Mouse (Mus musculus): ENCODE data around the gene Rcor3. TPM values are rescaled to one million over a fixed set of nuclear protein-coding genes. Genes with fewer than 3 reads are reported as not detected.

The Rcor3 gene
- 10 to 100 TPM; 31.9 to 40.9 TPM for total RNA-seq (2021)
- long read RNA-seq, experiment 1, transcript Rcor3-207 (12 exons, 1,844 nt): major isoform, 8 of 25 reads
- long read RNA-seq, experiment 1, transcript Rcor3-203 (11 exons, 1,578 nt): minor isoform, 5 of 25 reads
- long read RNA-seq, experiment 1, partial matches to known transcripts: 2 of 25 reads
- long read RNA-seq, experiment 1, other reads (novel, unspliced or antisense): 4 of 25 reads
- long read RNA-seq, experiment 2, transcript Rcor3-201 (10 exons, 3,748 nt): major isoform, 5 of 14 reads
- long read RNA-seq, experiment 2, partial matches to known transcripts: 4 of 14 reads
- long read RNA-seq, experiment 2, other reads (novel, unspliced or antisense): 2 of 14 reads

GRCm38 (mm10) chr1:192137926-192138910 is at the start of gene Rcor3:
Gene Rcor3 (minus strand): TSS chr1:192138062.
- intact Hi-C loops (cut with DNase I): no loop called here
- peak; percentile 89 to 93 for DNase-seq

GRCm38 (mm10) chr1:192181696-192182257 is 43.9 kb upstream of the Rcor3 start:
- DNase-seq: no peak
- intact Hi-C loops (cut with DNase I): no loop called here

GRCm38 (mm10) chr1:192179877-192180276 is 42.0 kb upstream of the Rcor3 start:
- intact Hi-C loops (cut with DNase I): no loop called here
- no peak for DNase-seq

- no peak for DNase-seq
- intact Hi-C loops (cut with DNase I): no loop called here
Measured at GRCm38 (mm10) chr1:192171477-192171876, 33.6 kb upstream of the Rcor3 start.

GRCm38 (mm10) chr1:192151179-192151578 is 13.3 kb upstream of the Rcor3 start:
- intact Hi-C loops (cut with DNase I): no loop called here
- no peak for DNase-seq

GRCm38 (mm10) chr1:192140313-192140712 is 2.5 kb upstream of the Rcor3 start:
- intact Hi-C loops (cut with DNase I): no loop called here
- no peak for DNase-seq

- intact Hi-C loops (cut with DNase I): no loop called here
- DNase-seq: no peak
Measured at GRCm38 (mm10) chr1:192137291-192137925, 454 bp downstream of the Rcor3 start.

GRCm38 (mm10) chr1:192136561-192137290 is 1.1 kb downstream of the Rcor3 start:
- DNase-seq: peak; percentile 80 to 84
- intact Hi-C loops (cut with DNase I): no loop called here

- DNase-seq: no peak
- intact Hi-C loops (cut with DNase I): no loop called here
Measured at GRCm38 (mm10) chr1:192130202-192130601, 7.7 kb downstream of the Rcor3 start.

- no peak for DNase-seq
- intact Hi-C loops (cut with DNase I): no loop called here
Measured at GRCm38 (mm10) chr1:192128343-192128742, 9.5 kb downstream of the Rcor3 start.

GRCm38 (mm10) chr1:192125761-192126160 is 12.1 kb downstream of the Rcor3 start:
- intact Hi-C loops (cut with DNase I): no loop called here
- no peak for DNase-seq

- no peak for DNase-seq
- intact Hi-C loops (cut with DNase I): loop anchor here (10.0 kb wide), 1 partner anchor 531 kb away; no protein-coding TSS in a partner anchor
Measured at GRCm38 (mm10) chr1:192116262-192116661, 21.6 kb downstream of the Rcor3 start.

GRCm38 (mm10) chr1:192115378-192115777 is 22.5 kb downstream of the Rcor3 start:
- no peak for DNase-seq
- intact Hi-C loops (cut with DNase I): loop anchor here (10.0 kb wide), 1 partner anchor 531 kb away; no protein-coding TSS in a partner anchor

GRCm38 (mm10) chr1:192109169-192109568 is 28.7 kb downstream of the Rcor3 start:
- intact Hi-C loops (cut with DNase I): no loop called here
- peak; percentile 69 to 70 for DNase-seq

GRCm38 (mm10) chr1:192107352-192107751 is 30.5 kb downstream of the Rcor3 start:
- intact Hi-C loops (cut with DNase I): no loop called here
- no peak for DNase-seq

GRCm38 (mm10) chr1:192105902-192106389 is 31.9 kb downstream of the Rcor3 start:
- intact Hi-C loops (cut with DNase I): no loop called here

GRCm38 (mm10) chr1:192104021-192104420 is 33.8 kb downstream of the Rcor3 start:
- intact Hi-C loops (cut with DNase I): no loop called here
- no peak for DNase-seq

More at GRCm38 (mm10) chr1:192105902-192106389, 31.9 kb downstream of the Rcor3 start:
- no peak for DNase-seq

- intact Hi-C loops (cut with DNase I): no loop called here
- DNase-seq: no peak
Measured at GRCm38 (mm10) chr1:192103176-192103575, 34.7 kb downstream of the Rcor3 start.

- intact Hi-C loops (cut with DNase I): no loop called here
- DNase-seq: no peak
Measured at GRCm38 (mm10) chr1:192101359-192101758, 36.5 kb downstream of the Rcor3 start.

Measured in heart, postnatal 14 days (tissue).